Mouse (Mus musculus) heart, adult 2 months (tissue): ENCODE data around the gene Gm21244. TPM values are rescaled to one million over a fixed set of nuclear protein-coding genes. Genes with fewer than 3 reads are reported as not detected.
"Not testable (repeated sequence)": the region's sequence is repeated elsewhere in the genome, so short reads cannot be mapped to it uniquely, and the experiment has no call there.

Experiments used
- DNase-seq, 2 experiments: peaks; one replicate each; pipeline ENCODE4 v3.0.0; 2021
- H3K27ac ChIP-seq: fragments of 200-600 bp; 2 replicates; pipeline ENCODE4 v1.8.1; 2022
- H3K27me3 ChIP-seq: fragments of 200-500 bp; 2 replicates; pipeline ENCODE4 v1.6.1; 2012; ENCODE audit warnings: mild to moderate bottlenecking, low read length, inconsistent platforms, mixed read lengths; ENCODE audit not compliant: control insufficient read depth, insufficient read depth
- H3K36me3 ChIP-seq: fragments of 200-500 bp; 2 replicates; pipeline ENCODE4 v1.6.1; 2012; ENCODE audit warnings: low read length, inconsistent platforms; ENCODE audit not compliant: control insufficient read depth, insufficient read depth
- H3K4me1 ChIP-seq: fragments of 200-500 bp; 2 replicates; pipeline ENCODE4 v1.6.1; 2011; ENCODE audit warnings: low read length; ENCODE audit not compliant: control insufficient read depth, insufficient read depth
- H3K4me3 ChIP-seq: fragments of 200-600 bp; 2 replicates; pipeline ENCODE4 v1.8.1; 2022
- H3K79me2 ChIP-seq: fragments of 200-500 bp; replicated peaks from 2 replicates; pipeline ENCODE4 v1.6.1; 2012; ENCODE audit warnings: mild to moderate bottlenecking, inconsistent platforms, low read length, moderate library complexity, mixed read lengths; ENCODE audit not compliant: control insufficient read depth, insufficient read depth
- H3K9ac ChIP-seq: fragments of 200-500 bp; 2 replicates; pipeline ENCODE4 v1.6.1; 2012; ENCODE audit warnings: low read depth, mild to moderate bottlenecking, control low read depth, inconsistent platforms, low read length, mixed read lengths
- WGBS: fragments of 180-500 bp; shearing (Covaris S2); methylation state at CpG from one replicate; pipeline ENCODE4 v1.1.7; 2018; 5-methylcytosine and 5-hydroxymethylcytosine counted together
- intact Hi-C: fragments of 180-260 bp; cut with DNase I; formaldehyde crosslinking; loops from one replicate; pipeline ENCODE4 v1.15.1; 2025
- long read RNA-seq: library from polyadenylated mRNA; stranded (forward); transcript quantifications from one replicate; pipeline ENCODE4 v2.0.0, GENCODE M21; 2021
- polyA plus RNA-seq: library from polyadenylated mRNA; depleted of rRNA; stranded (reverse); fragments of >200 nt; gene quantifications from 2 replicates; pipeline ENCODE4 v1.2.3, GENCODE M21; 2012; rRNA removed
- total RNA-seq, 2 experiments: library from RNA; stranded (reverse); gene quantifications; 2 replicates each; pipeline ENCODE4 v1.2.3; 2021

Gene Gm21244
- total RNA-seq, result not detected
- not detected in 2 replicates for polyA plus RNA-seq
- long read RNA-seq, result 0 reads

DNA sequence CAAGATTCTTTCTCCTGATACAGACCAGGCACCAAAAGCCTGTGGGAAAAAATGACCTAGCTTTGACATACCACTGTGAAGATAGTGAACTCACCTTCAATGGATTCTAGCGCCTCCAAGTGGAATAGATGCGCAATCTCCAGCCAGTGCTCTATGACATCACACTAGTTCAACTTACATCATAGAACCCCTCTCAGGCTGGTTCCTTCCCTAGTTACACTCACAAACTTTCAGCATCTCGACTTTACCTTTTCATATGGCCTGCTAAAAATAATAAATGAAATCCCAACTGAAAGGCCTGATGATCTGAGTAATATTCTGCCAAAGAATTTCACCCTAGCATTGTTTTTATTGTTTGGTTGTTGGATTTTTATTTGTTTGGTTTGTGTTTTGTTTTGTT is at the start of gene Gm21244:
TSS of gene Gm21244 (minus strand) at position 101 of the 400 bp plus-strand sequence.
- intact Hi-C loops, H3K4me3 ChIP-seq: not testable (repeated sequence)
- WGBS, result no CpG with 5 or more reads among the region's 3 CpGs

More for the DNA sequence above, at the start of gene Gm21244:
- not testable (repeated sequence) for H3K36me3 ChIP-seq, H3K27ac ChIP-seq, H3K27me3 ChIP-seq, H3K9ac ChIP-seq, DNase-seq, H3K4me1 ChIP-seq, H3K79me2 ChIP-seq

Other genes starting within 250 kb of the Gm21244 start
- not detected for gene Gm28998, start 84.5 kb upstream of the Gm21244 start, total RNA-seq
- not detected in 2 replicates for gene Gm28998, start 84.5 kb upstream of the Gm21244 start, polyA plus RNA-seq
- gene Gm21788, start 235.7 kb upstream of the Gm21244 start, total RNA-seq, result not detected
- gene Gm21788, start 235.7 kb upstream of the Gm21244 start, polyA plus RNA-seq, result not detected in 2 replicates